Mouse (Mus musculus): ENCODE measurements around the gene Engase.

The Engase gene

DNA sequence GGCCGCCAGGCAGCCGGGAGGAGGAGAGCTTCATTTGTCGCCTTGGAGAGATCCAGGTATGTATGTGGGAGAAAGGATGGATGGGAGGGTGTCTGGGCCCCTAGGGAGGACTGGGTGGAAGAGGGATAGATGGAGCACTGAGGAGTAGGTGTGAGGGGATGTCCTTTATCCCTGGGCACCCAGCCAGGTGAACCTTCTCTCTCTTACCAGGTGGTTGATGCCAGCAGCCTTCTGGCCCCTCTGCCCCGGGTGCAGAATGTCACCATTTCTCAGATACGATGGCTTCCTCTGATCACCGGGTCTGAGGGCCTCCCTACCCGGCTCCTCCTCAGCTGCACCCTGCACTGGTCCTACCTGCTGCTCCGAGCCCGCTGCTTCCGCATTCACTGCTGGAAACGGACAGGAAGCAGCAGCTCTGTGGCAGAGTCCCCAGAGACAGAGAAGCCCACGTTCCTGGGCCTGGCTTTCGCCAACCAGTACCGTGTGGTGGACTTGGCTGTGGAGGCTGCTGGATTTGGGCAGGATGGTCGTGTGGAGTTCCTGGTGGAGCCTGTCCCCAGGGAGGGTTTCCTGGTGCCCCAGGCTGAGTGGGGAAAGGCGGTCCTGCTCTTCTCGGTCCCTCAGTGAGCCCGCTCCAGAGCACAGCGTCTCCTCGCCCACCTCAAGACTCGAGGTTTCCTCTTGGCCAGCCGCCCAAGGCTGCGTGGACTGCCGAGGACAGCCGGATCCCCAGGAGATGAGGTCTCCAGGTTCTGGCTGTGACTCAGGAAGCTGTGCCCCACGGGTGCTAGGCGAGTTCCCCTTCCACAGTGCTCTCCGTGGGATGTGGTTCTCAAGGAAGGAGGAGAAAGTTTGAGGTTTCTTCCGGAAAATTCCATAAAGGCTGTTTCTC is 10.5 kb downstream of the Engase start:
- DNase-seq (ENCODE audit: inconsistent age in 2 of 2, low spot score in 1 of 2) = no peak

DNA sequence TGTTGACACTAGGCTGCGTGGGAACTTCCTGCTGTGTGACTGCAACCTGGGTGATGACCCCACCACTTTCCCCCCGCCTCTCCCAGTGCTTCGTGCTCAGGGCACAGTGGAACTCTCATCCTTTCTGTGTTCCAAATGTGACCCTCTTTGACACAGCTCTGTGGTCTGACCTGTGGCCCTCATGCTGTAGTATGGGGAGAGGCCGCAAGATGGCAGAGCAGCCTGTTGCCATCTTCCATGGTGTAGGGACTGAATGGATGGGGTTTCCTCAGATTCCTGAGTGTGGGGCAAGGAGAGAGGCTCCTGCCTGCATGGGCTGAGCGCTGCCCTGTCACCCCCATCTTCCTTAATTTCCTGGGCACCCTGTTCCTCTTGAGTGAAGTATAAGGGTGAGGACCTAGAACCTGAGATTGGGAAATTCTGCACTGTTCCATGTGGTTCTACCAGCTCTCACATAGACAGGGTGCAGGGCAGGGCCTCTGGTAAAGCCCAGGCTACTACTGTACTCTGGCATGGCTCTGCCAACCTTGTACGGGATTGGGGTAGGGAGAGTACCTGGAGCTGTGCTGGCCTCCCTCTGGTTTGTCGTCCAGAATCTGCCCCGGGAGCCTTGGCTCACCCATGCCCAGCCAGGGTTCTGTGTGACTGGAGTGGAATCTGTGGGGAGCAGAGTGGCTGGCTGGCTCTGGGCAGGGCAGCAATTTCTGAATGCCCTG is 11.7 kb downstream of the Engase start:
- no peak for DNase-seq (ENCODE audit: inconsistent age in 2 of 2, low spot score in 1 of 2)

DNA sequence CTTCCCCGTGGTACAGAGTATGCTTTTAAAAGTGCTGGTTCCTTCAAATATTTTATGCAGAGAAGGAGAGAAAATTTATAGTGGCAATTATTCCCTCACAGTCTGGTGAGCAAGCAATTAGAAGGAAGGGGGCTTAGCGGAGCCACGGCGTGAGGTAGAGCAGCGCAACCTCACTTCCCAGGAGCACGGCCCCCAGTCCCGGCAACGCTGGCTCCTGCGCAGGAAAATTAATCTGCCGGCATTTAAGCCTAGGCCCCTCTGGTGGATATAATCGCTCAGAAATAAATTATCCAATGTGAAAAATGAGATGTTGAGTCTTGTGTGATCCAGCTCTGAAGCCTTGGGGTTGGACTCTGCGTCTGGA is 12.3 kb downstream of the Engase start:
- no peak for DNase-seq (ENCODE audit: inconsistent age in 2 of 2, low spot score in 1 of 2)

DNA sequence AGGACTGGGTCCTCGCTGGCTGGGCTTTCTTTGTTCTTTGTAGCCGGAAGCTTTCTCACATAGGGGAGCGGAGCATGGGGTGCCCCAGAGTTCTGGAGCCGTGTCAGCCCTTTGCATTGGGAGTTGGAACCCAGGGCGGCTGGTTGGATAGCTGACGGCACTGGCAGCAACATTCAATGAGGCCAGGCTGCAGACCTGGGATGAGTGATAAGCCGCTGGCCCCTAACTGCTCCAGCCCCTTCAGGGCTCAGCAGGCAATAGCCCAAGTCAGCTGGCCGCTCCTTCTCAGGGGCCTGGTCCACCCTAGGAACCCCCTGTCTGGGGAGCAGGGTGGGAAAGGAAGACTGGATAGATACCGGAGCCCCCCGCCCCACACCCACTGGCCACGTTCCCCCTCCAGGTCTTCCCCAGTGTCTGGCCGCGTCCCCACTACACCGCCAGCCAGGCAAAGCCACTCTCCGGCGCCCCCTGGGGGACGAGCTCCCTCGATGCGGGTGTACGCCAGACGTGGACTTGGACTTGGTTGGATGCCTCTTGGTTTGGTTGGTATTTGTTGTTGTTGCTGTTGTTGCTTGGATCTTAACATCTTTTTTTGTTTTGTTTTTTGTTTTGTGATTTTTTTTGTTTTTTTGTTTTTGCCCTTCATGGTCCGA is 14.1 kb downstream of the Engase start:
- peak; percentile 71 to 92 for DNase-seq (ENCODE audit: inconsistent age in 2 of 2, low spot score in 1 of 2)

DNA sequence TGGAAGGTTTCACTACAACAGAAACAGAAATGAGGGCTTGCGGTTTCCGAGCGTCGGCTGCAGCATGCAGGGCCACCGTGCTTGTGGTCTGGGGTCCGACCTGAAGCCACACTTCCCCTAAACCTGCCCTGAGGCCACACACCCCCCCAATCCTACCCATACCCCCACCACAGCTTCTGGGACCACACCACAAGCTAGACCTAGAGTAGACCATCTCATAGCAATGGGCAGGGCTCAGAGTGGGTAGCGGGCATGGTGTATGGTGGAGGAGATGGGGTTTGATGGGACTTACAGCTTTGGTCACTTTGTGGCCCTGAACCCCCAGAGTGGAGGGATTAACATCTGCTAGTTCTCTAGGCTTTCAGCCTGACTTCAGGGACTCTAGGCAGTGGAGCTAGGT is 14.6 kb downstream of the Engase start:
- DNase-seq (ENCODE audit: inconsistent age in 2 of 2, low spot score in 1 of 2) = no peak

DNA sequence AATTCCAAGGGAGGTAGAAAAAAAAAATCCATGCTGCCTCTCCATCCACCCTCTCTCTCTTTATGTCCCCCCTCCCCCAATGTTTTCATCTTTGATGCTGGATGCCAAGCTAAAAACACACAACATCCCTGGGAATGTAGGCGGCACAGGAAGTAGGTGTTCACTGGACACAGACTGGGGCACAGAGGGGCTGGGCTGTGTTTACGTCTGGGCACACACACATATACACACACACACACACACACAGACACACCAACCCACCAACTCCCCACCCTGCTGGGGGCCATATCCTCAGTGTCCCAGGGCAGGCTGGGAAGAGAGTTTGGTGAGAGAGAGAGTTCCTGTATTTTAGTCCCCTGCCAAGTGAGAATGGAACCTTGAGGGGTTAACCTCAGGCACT is 16.8 kb downstream of the Engase start:
- no peak for DNase-seq (ENCODE audit: inconsistent age in 2 of 2, low spot score in 1 of 2)

DNA sequence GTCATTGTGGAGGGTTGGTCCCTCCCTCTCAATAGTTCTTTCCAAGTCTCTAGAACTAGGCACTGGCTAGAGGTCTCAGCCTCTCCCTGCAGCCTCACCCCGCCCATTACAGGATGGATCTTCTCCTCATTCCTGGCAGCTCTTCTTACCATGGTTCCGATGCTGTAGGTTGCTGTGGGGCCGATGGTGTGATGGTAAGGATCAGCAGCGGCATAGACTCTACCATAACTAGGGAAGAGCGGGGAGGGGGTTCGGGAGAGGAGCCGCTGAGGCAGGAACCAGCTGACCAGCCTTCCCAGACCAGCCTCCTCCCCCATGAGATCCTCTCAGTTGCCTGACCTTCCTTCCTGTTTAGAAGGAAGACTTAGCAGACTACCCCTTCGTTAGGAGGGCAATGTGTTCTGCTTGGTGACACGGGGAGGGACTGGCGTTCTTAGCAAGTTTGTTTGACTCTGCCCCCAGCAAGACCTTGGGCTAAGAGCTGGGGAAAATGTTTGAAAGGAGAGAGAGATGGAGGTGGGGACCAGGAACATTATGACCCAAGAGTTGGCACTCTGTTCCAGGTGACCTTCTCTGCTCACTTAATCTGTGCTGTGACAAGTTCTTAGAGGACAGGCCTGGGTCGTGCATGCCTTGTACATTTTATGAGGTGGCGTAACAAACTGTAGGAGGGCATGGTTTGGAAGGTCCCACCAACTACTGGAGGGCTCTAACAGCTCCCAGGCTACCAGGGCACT is 17.5 kb downstream of the Engase start:
- peak; percentile 52 to 54 for DNase-seq (ENCODE audit: inconsistent age in 2 of 2, low spot score in 1 of 2)

DNA sequence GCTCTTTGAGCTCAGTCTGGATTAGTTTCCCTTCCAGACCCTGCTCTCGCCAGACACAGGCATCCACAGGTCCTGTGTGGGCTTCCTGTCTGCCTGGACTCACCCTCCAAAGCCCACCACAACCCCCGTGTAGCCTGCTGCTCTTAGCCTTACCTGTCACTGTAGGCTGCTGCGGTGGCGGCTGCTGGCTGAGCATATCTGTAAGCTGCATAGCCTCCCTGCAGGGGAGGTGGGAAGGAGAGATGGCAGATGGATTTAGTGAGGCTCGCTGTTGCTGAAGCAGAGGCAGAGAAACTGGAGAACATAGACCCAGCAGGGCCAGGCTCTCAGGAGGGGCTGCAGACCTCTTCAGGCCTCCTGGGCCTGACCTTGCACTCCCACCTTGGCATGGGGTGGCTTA is 18.4 kb downstream of the Engase start:
- DNase-seq (ENCODE audit: inconsistent age in 2 of 2, low spot score in 1 of 2) = no peak

DNA sequence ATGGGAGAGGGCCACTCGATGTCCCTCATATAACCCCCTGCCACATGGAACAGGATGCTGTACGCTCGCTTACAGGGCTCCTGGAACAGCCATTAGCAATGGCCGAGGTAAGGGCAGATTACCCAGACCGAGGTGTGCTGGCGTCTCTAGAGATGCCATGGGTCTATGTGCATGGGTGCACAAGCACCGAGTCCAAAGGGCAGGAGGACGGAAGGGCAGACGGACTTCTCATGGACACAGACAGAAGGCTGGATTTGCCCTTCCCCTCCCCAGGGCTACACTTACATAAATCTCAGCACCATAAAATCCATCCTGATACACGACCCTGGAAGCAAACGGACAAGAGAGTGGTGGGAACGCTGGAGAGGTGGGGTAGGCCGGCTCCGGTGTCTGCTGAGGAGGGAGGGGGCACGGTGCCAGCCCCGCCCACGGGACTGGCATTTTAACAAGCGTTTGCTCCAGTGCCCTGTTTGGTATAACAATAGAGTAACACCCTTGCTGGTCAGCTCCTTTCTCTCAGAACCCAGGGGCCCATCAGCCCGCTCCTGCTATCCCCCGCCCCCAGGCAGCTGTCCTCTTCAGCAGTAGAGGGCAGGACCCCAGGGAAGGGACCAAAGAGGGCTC is 19.5 kb downstream of the Engase start:
- no peak for DNase-seq (ENCODE audit: inconsistent age in 2 of 2, low spot score in 1 of 2)

DNA sequence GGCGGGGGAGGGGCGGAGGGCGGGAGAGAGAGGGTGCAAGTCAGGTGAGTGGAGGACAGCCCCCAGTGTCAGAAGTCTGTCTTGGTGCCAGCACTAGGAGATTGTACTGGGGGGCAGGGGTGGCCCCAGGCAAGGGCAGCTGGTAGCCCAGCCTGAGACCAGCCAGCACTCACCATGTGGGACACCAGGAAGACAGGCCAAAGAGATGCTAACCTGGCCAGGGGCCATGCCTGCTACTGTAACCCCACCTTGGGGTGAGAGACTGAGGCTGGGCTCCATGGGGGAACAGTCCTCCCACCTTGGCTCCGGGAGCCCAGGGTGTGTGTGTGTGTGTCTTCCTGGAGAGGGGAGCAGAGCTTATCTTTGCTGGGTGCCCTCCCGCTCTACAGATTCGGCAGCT is 26.4 kb downstream of the Engase start:
- DNase-seq (ENCODE audit: inconsistent age in 2 of 2, low spot score in 1 of 2) = no peak

DNA sequence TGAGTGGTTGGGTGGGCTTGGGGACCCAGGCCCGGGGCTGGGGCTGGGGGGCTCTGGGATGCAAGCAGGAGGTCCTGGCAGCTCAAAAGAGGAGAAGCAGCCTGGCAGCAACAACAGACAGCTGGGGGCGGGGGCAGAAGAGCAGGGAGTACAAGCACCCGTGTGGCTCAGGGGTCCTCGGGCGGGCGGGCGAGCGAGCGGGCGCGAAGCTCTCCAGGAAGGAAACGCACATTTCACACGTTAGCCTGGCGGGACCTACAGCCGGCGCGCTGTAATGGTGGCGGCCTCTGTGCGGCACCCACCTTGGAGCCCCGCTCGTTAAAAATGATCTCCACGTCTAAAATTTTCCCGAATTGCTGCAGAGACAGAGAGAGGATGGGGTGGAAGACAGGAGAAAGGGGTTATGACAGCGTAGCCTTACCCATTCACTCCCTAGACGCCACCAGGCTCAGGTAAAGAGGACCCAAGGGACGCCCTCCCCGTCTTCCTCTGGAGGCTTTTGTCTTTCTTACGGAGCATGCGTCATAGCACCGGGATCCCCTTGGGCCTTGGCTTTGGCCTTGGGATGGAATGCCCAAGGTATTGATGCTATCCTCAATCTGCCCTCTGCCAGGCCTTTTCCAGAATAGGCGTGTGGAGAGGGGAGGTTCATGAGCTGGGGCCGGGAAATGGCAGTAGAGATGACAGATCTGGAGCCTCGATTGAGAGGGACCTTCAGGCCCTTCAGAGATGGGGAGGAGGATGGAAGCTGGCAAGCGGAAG is 27.0 kb downstream of the Engase start:
- DNase-seq (ENCODE audit: inconsistent age in 2 of 2, low spot score in 1 of 2) = peak; percentile 57 to 76

DNA sequence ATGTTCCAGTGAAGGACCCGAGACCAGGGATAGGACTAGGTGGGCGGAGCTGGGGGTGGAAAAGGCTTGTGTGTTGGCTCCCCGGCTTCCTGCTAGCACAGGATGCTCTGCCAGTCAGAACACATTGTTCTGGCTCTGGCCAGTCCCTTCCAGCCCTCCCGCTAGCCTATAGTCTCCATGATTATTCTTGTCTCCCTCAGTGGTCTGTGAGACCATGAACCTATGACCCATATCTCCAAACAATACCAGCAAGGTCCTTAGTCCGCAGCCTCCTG is 27.5 kb downstream of the Engase start:
- peak in 1 of 2 experiments; percentile 70 for DNase-seq (ENCODE audit: inconsistent age in 2 of 2, low spot score in 1 of 2)

DNA sequence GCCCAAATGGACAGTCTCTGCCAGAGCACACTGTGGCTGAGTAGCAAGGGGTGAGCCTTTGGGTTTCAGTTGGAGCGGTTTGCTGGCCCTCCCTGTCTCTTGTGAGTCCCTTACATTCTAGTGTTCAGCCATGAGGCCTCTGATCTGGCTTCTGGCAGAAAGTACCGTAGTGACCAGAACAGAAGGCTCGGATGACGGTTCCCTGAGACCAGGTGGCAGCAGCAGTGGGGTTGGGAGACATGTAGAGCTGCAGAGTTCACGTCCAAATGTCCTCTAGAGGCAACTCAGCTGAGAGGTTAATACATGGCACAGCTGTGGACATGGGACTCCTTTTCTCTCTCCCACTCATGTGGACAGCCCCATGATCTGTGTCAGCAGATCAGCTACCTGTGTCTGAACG is 30.5 kb downstream of the Engase start:
- no peak for DNase-seq (ENCODE audit: inconsistent age in 2 of 2, low spot score in 1 of 2)

DNA sequence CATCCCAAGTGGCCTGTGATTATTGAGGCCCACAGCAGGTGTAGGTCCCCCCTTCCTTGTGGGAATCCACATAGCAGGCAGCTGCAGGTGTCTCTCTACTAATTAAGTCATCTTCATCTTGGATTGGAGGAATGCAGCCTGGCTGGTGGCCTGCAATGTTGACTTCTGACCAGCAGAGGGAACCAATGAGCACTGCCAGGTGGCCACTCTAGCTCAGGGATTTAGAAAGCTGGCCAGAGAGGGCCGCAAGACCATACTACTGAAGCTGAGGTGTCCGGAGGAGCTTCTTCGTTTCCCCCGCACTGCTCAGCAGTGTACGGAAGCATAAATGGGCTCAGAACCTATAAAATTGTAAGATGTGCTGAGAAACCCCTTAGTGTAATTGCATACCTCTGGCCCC is 31.3 kb downstream of the Engase start:
- peak; percentile 63 to 90 for DNase-seq (ENCODE audit: inconsistent age in 2 of 2, low spot score in 1 of 2)

DNA sequence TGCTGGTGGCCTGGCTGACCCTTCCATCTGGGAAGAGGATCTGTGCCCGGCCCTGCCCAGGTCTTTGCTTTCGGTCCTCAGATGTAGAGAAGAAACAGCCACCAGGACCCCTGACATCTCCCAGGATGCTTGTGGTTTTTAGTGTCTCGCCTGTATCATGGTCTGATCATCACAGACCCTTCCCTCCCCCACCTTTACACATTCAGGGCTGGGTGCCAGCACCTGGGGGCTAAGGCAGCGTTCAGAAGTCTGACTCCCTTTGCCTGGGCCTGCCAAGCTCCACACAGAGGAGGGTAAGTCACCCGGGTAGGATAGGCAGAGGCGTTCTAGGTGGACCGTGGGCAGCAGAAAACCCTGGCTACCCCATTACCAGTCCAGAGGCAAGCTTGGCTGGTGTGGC is 31.7 kb downstream of the Engase start:
- DNase-seq (ENCODE audit: inconsistent age in 2 of 2, low spot score in 1 of 2) = no peak

DNA sequence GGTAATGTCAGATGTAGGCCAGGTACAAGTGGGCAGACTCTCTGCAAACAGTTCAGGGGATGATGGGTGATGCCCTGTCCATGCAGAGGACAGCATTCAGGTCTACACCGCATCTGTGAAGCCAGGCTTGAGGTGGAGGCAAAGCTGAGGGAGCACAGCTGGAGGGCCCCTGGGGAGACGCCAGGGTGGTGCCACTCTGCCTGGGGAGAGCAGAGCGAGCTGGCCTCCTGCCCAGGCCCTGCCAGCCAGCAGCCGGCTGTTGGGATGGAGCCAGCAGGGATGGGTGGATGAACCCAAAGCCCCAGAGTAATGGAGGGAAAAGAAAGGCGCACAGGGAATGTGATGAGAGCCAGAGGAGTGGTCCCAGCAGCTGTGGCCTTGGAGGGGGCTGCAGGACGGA is 35.2 kb downstream of the Engase start:
- peak; percentile 57 to 77 for DNase-seq (ENCODE audit: inconsistent age in 2 of 2, low spot score in 1 of 2)

DNA sequence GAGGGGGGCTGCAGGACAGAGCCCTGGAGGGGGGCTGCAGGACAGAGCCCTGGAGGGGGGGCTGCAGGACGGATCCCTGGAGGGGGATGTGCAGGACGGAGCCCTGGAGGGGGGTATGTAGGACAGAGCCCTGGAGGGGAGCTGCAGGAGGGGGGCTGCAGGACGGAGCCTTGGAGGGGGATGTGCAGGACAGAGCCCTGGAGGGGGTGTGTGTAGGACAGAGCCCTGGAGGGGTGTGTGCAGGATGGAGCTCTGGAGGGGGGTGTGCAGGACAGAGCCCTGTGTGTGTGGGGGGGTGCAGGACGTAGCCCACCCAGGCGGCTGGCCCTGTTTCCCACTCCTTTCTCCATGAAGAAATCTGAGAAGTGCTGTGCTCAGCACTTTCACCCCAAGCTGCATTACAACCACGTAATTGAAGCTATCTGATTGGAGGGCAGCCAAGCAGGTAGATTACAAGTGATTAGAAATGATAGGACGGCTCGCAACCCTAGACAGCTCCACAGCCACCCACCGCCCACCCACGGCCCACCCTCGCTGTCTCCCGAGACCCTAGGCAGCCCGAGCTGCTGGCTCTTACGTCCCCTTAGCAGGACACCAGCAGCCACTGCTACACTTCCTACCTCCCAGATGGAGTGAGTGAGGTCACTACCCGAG is 35.8 kb downstream of the Engase start:
- no peak for DNase-seq (ENCODE audit: inconsistent age in 2 of 2, low spot score in 1 of 2)

DNA sequence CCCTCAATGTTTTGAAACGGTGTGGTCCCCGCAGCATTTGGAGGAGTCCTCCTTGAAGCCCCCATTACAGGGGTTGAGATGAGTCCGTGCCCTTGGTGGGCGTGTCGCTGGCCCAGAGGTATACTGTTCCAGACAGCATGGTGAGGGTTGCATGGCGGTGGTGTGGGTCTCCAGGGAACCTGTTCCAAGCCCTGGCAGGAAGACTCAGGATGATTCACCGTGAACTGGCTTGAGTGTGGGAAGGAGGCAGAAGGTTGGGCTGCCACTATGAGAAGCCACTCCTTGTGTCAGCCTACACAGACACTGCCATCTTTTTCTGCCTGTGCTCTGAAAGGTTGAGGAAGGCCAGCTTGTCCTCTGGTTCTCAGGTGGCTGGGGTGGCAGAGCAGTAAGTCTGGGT is 41.3 kb downstream of the Engase start:
- DNase-seq (ENCODE audit: inconsistent age in 2 of 2, low spot score in 1 of 2) = no peak

DNA sequence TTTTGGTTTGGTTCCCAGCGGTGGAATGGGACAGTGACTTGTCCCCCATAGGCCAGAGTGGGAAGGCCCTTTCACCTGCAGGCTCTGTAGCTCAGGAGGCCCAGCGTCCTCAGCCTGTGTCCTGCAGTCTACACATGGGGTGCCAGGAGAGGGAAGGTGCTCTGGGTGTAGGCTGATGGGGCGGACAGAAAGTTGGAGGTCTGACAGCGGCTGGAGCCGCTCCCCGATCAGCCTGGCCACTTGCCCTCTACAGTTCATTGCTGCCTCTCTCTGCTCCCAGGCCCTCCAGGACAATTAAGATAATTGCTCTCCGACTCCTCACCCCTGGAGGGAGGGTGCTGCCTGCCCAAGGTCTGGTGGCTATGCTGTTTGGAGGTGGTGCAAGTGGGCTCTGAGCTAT is 42.1 kb downstream of the Engase start:
- no peak for DNase-seq (ENCODE audit: inconsistent age in 2 of 2, low spot score in 1 of 2)

DNA sequence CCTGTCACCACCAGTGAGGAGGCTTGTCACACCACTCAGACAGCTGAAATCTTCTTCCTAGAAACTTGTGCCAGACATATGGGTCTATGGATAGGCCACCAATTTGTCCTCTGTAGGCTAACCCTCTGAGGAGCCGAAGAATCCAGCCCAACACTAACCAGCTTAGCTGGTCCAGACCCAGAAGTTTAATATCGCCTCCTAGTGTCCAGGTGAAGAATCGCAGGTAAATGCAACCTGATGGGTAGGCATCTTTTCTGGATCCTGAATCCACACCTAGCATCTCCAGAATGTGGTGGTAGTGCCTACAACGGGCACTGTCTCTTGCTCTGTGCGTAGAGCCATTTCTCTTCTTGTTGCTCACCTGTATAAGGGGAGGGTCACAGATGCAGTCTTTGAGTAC is 43.6 kb downstream of the Engase start:
- DNase-seq (ENCODE audit: inconsistent age in 2 of 2, low spot score in 1 of 2) = no peak
